10 mouse cellular contexts compared by ENCODE assay signal in the genomic region with DNA sequence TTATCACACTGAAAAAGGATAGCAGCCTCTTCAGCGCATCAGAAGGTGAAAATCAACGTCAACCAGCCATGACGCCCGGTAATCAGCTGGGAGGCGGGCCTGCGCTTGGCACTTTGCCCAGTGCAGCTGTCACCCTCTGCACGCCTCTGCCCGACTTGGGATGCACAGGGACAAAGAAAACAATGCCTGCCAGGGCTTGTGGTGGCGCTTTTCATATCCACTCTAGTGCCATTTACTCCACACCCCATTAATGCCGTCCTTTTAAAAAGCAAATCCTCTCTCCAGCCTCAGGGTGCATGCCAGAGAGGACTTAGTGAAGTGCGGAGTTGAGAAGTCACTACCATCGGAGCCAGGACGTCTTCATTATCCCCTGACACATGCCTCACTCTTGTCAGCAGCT.
DNase-seq lines count a peak whose midpoint lies in the region; ATAC-seq lines count a peak whose summit lies in the region.
"Had no signal": no experiment of that assay in that cellular context is flagged by ENCODE, and none has a peak within 500 bp of the region (broad histone marks: within the 10 kb centered on the region; RNA-seq: fewer than 3 reads in every experiment).

No protein-coding gene starts in this region.

- H3K27ac ChIP-seq in heart, embryonic 12.5 days (ENCODE audit: poor library complexity, severe bottlenecking): peak overlapping the region; percentile 12; the same call in 1 of the 2 replicates
- H3K27ac ChIP-seq in hindbrain, embryonic 12.5 days: peak overlapping the region; percentile 74
- H3K27ac ChIP-seq: left cerebral cortex, adult 2 months had no signal

- no peaks in the 10 kb centered on the region for H3K36me3 ChIP-seq in heart, embryonic 12.5 days
- no peaks in the 10 kb centered on the region for H3K36me3 ChIP-seq in hindbrain, embryonic 12.5 days

- H3K9me3 ChIP-seq in heart, embryonic 12.5 days (replicated peaks): no peaks in the 10 kb centered on the region
- no peaks in the 10 kb centered on the region for H3K9me3 ChIP-seq in hindbrain, embryonic 12.5 days (replicated peaks)

- H3K4me1 ChIP-seq in heart, embryonic 12.5 days (replicated peaks): peaks cover 41% of the 10 kb centered on the region
- peaks cover 28% of the 10 kb centered on the region for H3K4me1 ChIP-seq in hindbrain, embryonic 12.5 days

- no peak overlapping the region for H3K9ac ChIP-seq in heart, embryonic 12.5 days
- H3K9ac ChIP-seq in hindbrain, embryonic 12.5 days: no peak overlapping the region

- WGBS in heart, embryonic 12.5 days: 21% methylated on average over 13 of the region's 13 CpGs
- 36% methylated on average over 13 of the region's 13 CpGs for WGBS in hindbrain, embryonic 12.5 days

- H3K27me3 ChIP-seq in heart, embryonic 12.5 days (replicated peaks): no peaks in the 10 kb centered on the region
- H3K27me3 ChIP-seq in hindbrain, embryonic 12.5 days: peaks cover 13% of the 10 kb centered on the region

- no peak for DNase-seq in heart, postnatal 25 days (ENCODE audit: low spot score)
- DNase-seq in right cerebral cortex, postnatal 14 days: peak; percentile 42
- no peak for DNase-seq in right cerebral cortex, postnatal 25 days
- peak; percentile 47 for DNase-seq in retina, embryonic 14.5 days (ENCODE audit: low spot score)
- no peak for DNase-seq in spleen, adult 18-20 months
- DNase-seq: gastrocnemius, postnatal 25 days had no signal

- no peak for ATAC-seq in heart, embryonic 12.5 days (ENCODE audit: insufficient number of reproducible peaks, low FRiP score)
- ATAC-seq in hindbrain, embryonic 12.5 days (ENCODE audit: low FRiP score): peak; percentile 78
- ATAC-seq in megakaryocyte progenitor cell, adult 5-6 weeks (replicated peaks; ENCODE audit: poor library complexity): no peak

- no peak overlapping the region for H3K4me3 ChIP-seq in heart, embryonic 12.5 days
- no peak overlapping the region for H3K4me3 ChIP-seq in hindbrain, embryonic 12.5 days
- H3K4me3 ChIP-seq: left cerebral cortex, adult 2 months had no signal

- H3K4me2 ChIP-seq in heart, embryonic 12.5 days: no peak overlapping the region; the same call in 1 of the 2 replicates
- H3K4me2 ChIP-seq in hindbrain, embryonic 12.5 days (replicated peaks): no peak overlapping the region

- intact Hi-C loops in heart, postnatal 25 days (cut with DNase I): no loop called here

Comparison
In these comparisons a context has a peak if more than half of its experiments do, and no peak if none do; other contexts are left out.
1. DNase-seq: peak in right cerebral cortex, postnatal 14 days (single experiment) and retina, embryonic 14.5 days (single experiment); none in heart, postnatal 25 days (single experiment), right cerebral cortex, postnatal 25 days (single experiment) and spleen, adult 18-20 months (0 of 2).